Mouse (Mus musculus) kidney, postnatal 36 days (tissue): Measurements from ENCODE around the gene 1110051M20Rik.

Experiments
- DNase-seq, 2 experiments: peaks; one replicate each; pipeline ENCODE4 v3.0.0; 2021 to 2022; ENCODE audit warnings: mixed read lengths in 2 of 2

Gene 1110051M20Rik

GRCm38 (mm10) chr2:91300784-91301183 lies 143.7 kb downstream of the 1110051M20Rik start:
- DNase-seq, result no peak

DNA sequence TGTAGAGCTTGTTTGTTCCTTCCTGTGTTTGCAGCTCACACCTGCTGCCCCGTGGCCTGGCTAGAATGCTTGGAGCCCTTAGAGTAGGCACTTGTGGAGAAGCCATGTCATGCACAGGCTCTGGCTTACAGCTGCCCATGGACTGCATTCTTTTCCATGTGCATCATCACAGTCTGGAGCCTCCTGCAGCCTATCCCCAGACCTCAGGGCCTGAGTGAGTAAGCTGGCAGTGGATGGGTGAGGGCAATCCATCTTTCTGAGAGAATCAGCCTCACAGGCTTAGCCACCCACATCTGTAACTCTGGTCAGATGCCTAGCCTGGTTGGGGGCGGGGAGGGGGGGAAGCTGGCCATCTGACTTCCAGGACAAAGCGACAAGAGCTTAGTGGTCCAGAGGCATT lies 145.3 kb downstream of the 1110051M20Rik start:
- no peak for DNase-seq

GRCm38 (mm10) chr2:91295895-91296294 lies 148.6 kb downstream of the 1110051M20Rik start:
- DNase-seq, result no peak

DNA sequence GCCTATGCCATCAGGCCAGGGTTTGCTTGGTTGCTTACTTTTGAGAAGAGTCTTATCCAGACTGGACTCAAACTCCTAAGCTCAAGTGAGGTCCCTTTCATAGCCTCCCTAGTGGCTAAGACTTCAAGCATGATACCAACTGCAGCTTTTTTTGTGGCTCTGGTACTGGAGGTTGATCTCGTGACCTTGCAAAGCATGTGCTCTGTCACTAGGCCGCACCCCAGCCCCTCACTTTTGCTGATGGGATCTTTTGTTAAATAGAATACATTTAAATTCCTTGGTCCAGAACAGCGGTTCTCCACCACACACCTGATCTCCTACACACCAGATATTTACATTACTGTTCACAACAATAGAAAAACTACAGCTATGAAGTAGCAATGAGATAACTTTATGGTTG lies 150.3 kb downstream of the 1110051M20Rik start:
- DNase-seq, result no peak

- peak in 1 of 2 experiments; percentile 18 for DNase-seq
Observed at GRCm38 (mm10) chr2:91291197-91292007, 153.1 kb downstream of the 1110051M20Rik start.

GRCm38 (mm10) chr2:91287563-91287962 lies 156.9 kb downstream of the 1110051M20Rik start:
- DNase-seq, result no peak

DNA sequence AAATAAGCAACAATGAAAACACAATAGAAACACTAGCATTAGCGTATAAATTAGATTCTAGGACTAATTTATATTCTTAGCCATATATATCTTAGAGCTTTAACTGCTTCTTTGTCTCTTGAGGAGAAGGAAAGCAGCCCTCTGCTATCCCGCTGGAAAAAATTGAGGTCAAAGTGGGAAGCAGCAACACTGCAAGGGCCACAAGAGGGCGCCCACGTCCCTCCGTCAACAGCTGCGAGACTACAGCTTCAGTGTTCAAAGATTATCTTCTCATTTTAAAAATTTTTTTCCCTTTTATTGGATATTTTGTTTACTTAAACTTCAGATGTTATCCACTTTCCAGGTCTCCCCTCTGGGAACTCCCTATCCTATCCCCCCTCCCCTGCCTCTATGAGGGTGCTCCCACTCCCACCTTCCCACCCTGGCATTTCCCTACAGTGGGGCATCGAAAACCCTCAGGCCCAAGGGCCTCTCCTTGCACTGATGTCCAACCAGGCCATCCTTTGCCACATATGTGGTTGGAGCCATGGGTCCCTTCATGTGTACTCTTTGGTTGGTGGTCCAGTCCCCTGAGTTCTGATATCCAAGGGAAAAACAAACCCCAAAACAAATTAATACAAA lies 158.5 kb downstream of the 1110051M20Rik start:
- peak; percentile 72 to 93 for DNase-seq

- peak in 1 of 2 experiments; percentile 38 for DNase-seq
Observed at GRCm38 (mm10) chr2:91284375-91285199, 159.9 kb downstream of the 1110051M20Rik start.

DNA sequence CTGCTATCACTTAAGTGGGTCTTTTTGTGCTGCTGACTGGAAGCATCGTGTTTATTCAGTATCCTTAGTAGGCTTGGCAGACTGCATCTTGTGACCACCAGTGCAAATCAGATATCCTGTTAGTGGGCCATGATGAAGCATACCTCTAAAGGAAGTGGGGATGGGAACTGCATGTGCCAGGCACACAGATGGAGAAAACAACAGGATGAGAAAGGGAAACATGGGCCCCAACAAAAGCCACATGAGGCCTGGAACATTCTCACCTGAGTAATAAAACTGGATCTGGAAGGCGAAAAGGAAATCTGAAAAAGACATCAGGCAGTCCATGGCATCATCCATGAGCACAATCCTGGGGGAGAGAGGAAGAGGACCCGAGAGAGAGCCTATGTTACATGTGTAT lies 160.5 kb downstream of the 1110051M20Rik start:
- no peak for DNase-seq

DNA sequence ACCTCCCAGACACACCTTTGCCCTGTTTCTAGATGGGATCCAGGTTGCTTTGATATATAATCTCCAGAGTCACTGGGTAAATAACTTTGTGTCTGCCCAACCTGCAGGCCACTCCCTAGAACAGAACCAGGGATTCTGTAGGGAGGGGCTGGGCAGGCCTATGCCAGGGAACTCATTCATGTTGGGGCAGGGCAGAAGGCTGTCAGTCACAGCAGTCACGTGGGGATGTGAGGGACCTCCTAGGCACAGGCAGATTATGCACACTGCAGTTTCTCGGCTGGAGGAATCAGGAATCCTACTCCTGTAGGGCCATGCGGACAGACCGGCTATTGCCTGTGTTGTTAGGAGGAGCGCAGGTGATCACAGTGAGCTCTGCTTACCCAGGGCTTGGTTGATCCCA lies 163.1 kb downstream of the 1110051M20Rik start:
- DNase-seq, result no peak

DNA sequence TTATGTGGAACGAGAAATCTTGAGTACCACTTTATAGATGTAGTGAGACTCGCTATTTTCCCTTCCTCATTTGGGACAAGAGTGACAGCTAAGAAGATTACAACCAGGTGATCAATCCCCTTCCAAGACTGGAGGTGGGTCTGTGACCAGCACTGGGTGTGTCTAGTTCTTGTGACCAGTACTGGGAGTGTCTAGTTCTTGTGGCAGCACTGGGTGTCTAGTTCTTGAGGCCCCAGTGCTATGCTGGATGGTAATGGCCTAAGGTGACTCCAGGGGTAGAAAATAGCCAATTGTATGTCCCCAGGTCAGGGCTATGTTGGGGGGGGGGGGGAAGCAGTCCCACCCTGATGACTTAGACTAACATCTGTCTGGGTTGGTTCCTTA lies 165.1 kb downstream of the 1110051M20Rik start:
- no peak for DNase-seq

DNA sequence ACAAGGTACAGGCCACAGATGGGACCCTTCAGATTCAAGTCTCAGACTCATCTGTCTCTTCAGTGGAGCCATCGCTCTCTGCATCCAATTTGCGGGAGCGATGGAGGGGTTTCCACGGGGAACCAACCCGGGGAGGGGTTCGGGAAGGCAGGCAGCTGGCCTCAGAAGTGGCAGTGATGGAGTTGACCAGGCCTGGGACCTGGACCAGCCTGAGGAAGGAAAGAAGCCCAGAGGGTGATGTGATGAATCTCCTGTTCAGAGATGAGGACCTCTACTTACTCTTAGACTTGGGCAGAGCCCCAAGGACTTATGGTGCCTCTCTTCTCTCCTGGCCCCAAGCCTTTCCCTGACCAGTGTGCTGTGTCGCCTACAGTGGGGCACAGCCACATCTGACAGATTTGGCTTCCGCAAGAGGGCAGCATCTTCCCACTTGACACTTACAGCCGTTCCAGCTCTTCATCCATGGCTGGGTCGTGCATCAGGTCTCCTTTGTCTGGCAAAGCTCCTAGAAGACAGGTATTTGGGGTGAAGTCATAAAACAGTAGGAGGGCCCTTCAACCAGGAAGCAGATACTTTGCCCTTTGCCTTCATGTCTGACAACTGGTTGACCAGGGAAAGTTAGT lies 165.6 kb downstream of the 1110051M20Rik start:
- DNase-seq, result peak; percentile 48 to 80

DNA sequence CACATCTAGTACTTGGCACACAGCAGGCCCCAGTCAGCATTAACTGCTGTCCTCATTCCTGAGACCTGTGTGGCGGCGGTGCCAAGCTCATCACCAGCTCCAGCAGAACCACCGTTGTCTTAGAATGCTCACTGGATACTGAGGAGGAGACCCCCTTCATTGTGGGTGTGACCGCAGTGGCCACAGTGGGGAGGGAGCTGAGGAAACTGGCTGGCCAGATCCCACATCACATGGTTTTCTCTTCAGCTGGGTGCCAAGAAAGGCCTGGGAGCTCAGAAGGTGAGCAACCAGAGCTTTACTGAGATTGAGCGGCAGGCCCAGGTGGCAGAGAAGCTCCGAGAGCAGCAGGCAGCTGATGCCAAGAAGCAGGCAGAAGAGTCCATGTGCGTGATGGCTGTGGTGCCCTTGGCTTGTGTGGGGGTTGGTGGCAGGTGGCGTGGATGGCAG lies 174.8 kb downstream of the 1110051M20Rik start:
- DNase-seq, result no peak

DNA sequence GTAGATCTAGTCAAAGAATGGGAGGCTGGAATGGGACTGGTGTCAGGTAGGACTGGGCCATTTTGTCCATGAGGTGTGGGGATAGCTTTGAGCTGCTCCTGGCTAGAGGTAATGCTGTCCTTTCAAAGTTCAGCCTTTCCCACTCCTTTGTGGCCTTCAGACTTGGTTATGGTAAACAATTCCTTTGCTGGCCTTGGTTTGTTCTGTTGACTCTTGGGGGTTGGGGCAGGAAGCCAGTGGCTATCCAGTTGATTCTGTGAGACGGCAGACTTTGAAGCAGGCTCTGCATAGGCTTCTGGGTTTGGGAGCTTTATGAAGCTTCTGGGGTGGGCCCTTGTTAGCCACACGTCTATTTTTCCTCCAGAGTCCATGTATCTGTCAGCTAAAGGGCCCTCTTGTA lies 175.8 kb downstream of the 1110051M20Rik start:
- no peak for DNase-seq

- DNase-seq, result no peak
Observed at GRCm38 (mm10) chr2:91268042-91268441, 176.5 kb downstream of the 1110051M20Rik start.

DNA sequence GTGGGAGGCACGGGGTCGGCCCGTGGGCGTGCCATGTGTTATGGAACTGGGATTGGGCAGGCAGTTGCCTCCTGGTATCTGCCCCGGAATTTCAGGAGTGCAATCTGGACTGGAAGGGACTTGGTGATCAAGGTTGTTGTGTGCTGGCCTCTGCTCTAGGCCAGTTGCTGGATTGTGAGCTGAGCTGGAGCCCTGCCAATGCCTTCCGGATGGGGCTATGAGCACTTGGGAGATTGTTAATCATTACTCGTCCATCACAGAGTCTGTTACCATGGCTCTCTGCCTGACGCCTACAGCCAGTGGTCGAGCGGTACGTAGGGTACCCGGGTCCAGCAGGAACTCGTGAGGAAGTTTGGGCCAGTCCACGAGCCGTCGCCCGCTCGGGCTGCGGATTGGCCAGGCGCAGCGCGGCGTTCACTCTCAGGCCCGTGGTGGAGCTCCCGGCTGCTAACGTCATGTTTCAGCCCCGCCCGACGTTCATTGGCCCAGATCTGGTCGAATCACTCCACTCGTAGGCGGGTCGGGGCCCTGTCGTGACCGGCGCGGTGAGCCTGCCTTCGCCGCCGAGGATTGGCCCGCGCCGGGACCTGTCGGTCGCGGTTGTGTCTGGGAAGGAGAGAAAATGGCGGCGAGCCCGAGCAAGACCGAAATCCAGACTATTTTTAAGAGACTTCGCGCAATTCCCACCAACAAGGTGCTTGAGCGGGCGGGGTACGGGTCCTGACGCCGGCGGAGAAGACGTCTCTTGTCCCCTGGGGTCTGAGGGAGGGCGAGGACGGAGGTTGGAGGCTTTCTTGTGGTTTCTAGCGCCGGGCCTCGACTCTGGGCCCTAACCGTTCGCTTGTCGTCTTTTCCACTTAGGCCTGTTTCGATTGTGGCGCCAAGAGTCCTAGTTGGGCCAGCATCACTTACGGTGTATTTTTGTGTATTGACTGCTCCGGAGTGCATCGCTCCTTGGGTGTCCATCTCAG lies 179.5 kb downstream of the 1110051M20Rik start, which contains the start of gene Arfgap2:
Gene Arfgap2 (plus strand): TSS at position 264 of the 971 bp plus-strand sequence.
- peak; percentile 98 to 99 for DNase-seq

- DNase-seq, result no peak
Observed at GRCm38 (mm10) chr2:91263692-91264660, 180.5 kb downstream of the 1110051M20Rik start.

DNA sequence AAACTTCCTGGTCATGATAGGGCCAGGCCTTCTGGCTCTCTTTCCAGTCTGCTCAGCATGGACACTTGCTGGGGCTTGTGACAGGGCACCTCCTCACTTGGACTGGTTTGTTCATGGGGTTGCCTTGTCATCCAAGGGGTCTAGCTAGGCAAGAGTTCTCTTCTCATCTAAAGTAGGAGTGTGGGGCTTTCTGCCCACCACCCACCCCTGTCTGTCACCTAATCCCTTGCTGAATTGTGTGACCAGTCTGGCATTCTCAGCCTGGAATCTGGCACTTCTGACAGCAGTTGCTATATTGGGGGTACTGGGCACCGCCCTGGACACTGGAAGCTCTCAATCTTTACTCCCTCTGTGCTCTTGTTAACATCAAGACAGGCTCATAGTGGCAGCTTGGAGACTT lies 185.0 kb downstream of the 1110051M20Rik start:
- DNase-seq, result no peak

DNA sequence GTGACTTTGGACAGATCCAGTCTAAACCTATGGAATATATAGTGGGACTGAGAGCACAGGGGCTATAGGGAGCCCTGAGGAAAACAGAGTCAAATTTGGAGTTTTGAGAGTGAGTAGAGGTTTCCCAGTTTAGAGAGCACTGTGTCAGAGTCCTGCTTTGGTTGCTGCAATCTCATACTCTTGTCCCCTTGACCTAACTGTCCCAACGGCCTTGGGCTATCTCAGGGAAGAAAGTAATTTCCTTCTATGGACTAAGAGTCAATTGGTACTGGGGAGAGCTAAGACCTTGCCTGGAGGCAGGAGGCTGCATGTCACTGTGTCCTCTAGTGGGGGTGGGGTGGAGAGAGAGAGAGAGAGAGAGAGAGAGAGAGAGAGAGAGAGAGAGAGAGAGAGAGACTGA lies 185.7 kb downstream of the 1110051M20Rik start:
- DNase-seq, result no peak

DNA sequence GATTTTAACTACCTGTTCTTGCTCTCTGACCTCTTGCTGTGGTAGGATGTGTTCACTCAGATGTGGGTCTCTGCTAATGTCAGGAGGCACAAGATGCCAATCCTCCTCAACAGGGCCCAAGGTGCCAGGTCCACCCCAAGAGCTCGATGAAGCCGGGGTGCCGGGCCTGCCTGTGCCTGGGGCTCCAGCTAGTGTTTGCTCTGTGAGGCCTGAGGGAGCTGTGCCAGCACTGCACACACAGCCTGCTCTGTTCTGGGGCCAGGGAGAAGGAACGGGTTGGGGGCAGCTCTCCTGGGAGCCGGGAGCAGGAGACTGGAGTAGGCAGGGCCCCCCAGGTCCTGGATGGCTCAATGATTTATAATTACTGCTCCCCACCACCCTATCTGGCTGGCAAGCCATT lies 186.4 kb downstream of the 1110051M20Rik start:
- DNase-seq, result peak in 1 of 2 experiments; percentile 32
